8 mouse cellular contexts compared by ENCODE assay signal in the genomic region with DNA sequence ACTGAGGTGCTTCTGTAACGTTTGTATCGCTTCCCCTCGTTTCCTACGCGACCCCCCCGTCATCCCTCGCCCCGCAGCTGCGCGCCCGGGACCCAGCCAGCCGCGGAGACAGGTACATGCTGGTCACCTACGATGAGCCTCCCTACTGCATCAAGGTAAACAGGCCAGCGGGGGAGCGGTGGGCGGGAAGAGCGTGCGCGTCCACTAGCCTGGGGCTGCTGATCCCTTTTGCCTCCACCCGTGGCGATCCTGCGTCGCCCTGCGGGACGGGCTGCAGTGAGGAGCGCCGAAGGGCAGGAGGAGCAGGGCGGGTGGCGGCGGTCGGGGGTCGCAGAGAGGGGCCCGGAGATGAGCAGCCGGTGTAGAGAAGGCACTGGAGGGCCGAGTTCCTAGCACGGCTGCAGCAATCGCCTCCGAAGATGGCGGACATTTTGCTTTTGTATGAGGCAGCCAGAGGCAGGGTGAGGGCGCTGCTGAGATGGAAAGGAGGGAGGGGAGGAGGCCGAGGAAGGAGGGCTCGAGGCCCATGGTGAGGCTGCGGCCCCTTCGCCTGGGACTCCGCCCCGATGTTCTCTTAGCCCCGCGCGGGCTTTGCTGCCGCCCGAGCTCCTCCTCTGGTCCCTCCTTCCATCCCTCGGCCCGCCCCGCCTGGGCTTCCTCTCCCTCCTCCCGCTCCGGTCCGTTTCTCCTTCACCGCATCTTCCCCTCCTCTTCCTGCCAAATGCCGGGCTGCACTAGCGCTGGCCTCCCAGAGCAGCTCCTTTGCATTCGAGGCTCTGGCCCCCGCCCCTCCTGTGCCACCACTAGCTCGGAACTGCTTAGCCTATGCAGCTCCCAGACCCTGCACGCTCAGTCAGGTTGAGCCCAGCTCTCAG. TPM values are rescaled to one million over a fixed set of nuclear protein-coding genes. Genes with fewer than 3 reads are reported as not detected.
A peak's percentile ranks its signal among the peaks of the same experiment; 100 is the strongest.
DNase-seq lines count a peak whose midpoint lies in the region; ATAC-seq lines count a peak whose summit lies in the region.

No protein-coding gene starts in this region.

- ATAC-seq in hindbrain, embryonic 13.5 days (ENCODE audit: low FRiP score): peak; percentile 96

- WGBS in hindbrain, embryonic 13.5 days: 25% methylated on average over 44 of the region's 65 CpGs

- H3K4me2 ChIP-seq in hindbrain, embryonic 13.5 days: peak overlapping the region; percentile 57

- peak; percentile 95 for DNase-seq in Muller cell, postnatal 12 days (ENCODE audit: inconsistent ontology term)
- peak; percentile 95 for DNase-seq in cerebellum, adult 9-11 months
- DNase-seq in frontal cortex, postnatal 10 days (ENCODE audit: low spot score in 2 of 2): peak; percentile 84 to 85
- DNase-seq in layer of hippocampus, postnatal 25 days (ENCODE audit: extremely low spot score in 1 of 2, low spot score in 1 of 2): peak; percentile 65 to 72
- peak; percentile 92 for DNase-seq in lung, postnatal 25 days (ENCODE audit: low spot score)
- peak; percentile 88 for DNase-seq in retina, embryonic 14.5 days (ENCODE audit: low spot score)
- peak; percentile 85 for DNase-seq in thymus, postnatal 4 days

- peak overlapping the region; percentile 78 for H3K9ac ChIP-seq in hindbrain, embryonic 13.5 days

- H3K27me3 ChIP-seq in hindbrain, embryonic 13.5 days: no peaks in the 10 kb centered on the region

- H3K4me3 ChIP-seq in hindbrain, embryonic 13.5 days: peak overlapping the region; percentile 55

- H3K27ac ChIP-seq in hindbrain, embryonic 13.5 days: peak overlapping the region; percentile 97

- no peaks in the 10 kb centered on the region for H3K36me3 ChIP-seq in hindbrain, embryonic 13.5 days

- no peaks in the 10 kb centered on the region for H3K4me1 ChIP-seq in hindbrain, embryonic 13.5 days (replicated peaks)

- no peaks in the 10 kb centered on the region for H3K9me3 ChIP-seq in hindbrain, embryonic 13.5 days

RNA-seq across cellular contexts. Expression of a gene that starts 1.0 kb away (rescaled TPM):
- 18.8 and 20.3 TPM in 2 replicates for polyA plus RNA-seq in hindbrain, embryonic 13.5 days (2015; fragmentation: Nextera tagmentation; extraction: Ambion mirVana)
- 10 to 100 TPM; 26.4 to 39.0 TPM for total RNA-seq in layer of hippocampus, postnatal 25 days (2021)

RNA-seq across cellular contexts. Expression of a gene that starts 7.8 kb away (rescaled TPM):
- 1.4 TPM in 1 of 2 replicates, not detected in the other for polyA plus RNA-seq in hindbrain, embryonic 13.5 days (2015; fragmentation: Nextera tagmentation; extraction: Ambion mirVana)
- total RNA-seq in layer of hippocampus, postnatal 25 days (2021): not detected

Comparison
In these comparisons a context has a peak if more than half of its experiments do, and no peak if none do; other contexts are left out.
1. Peak in every context shown above with its lines: DNase-seq, ATAC-seq, H3K4me3 ChIP-seq and H3K27ac ChIP-seq.